ENCODE assay signal across 13 mouse cellular contexts in the genomic region with DNA sequence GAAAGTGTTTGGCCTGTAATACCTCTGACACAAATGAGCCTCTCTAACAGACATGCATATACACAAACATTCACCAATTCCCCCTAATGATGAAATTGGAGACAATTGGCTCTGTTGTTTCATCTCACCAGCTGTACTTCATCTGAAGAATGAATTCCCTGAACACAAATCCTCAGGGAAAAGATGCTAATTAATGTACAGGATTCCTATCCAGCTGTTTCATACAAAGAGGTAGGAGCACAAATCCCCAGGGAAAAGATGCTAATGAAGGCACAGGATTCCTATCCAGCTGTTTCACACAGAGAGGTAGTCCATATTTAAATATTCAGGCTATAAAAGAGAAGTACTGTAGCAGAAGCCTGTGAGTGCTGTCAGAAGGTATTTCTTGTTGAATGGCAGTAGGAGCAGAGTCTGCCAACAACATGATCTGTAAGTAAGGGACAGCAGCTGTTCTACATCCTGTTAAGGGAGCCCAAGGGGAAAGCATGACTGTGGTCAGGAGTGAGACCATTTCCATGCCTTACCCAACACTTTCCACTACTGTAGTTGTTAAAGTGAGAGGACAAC.
A peak's percentile ranks its signal among the peaks of the same experiment; 100 is the strongest.
DNase-seq lines count a peak whose midpoint lies in the region; ATAC-seq and TF ChIP-seq lines count a peak whose summit lies in the region.
"Had no signal": no experiment of that assay in that cellular context is flagged by ENCODE, and none has a peak within 500 bp of the region (broad histone marks: within the 10 kb centered on the region; RNA-seq: fewer than 3 reads in every experiment).

No protein-coding gene starts in this region.

- no peaks in the 10 kb centered on the region for H3K9me3 ChIP-seq in embryonic facial prominence, embryonic 14.5 days (ENCODE audit: control insufficient read depth, low read length)
- H3K9me3 ChIP-seq in heart, embryonic 16.5 days (replicated peaks; ENCODE audit: control insufficient read depth, low read length) = no peaks in the 10 kb centered on the region
- no peaks in the 10 kb centered on the region for H3K9me3 ChIP-seq in midbrain, embryonic 16.5 days (replicated peaks; ENCODE audit: control insufficient read depth, low read length, poor library complexity, severe bottlenecking)
- H3K9me3 ChIP-seq: liver, embryonic 13.5 days had no signal

- H3K4me2 ChIP-seq in embryonic facial prominence, embryonic 14.5 days (ENCODE audit: low read depth, low read length) = no peak overlapping the region
- H3K4me2 ChIP-seq in heart, embryonic 16.5 days (ENCODE audit: low read depth, low read length) = no peak overlapping the region
- H3K4me2 ChIP-seq in midbrain, embryonic 16.5 days (ENCODE audit: low read length) = no peak overlapping the region
- H3K4me2 ChIP-seq: liver, embryonic 13.5 days had no signal

- peak; percentile 6 for DNase-seq in kidney, postnatal 10 days
- no peak for DNase-seq in kidney, adult 2 months
- peak; percentile 82 for DNase-seq in embryonic facial prominence, embryonic 14.5 days (ENCODE audit: low spot score)
- no peak for DNase-seq in left cerebral cortex, adult 18-20 months (ENCODE audit: low spot score in 2 of 2)
- no peak for DNase-seq in gastrocnemius, adult 18-20 months (ENCODE audit: low spot score)
- DNase-seq: adrenal gland, adult 2 months; gastrocnemius, postnatal 14 days; liver, embryonic 13.5 days; right cerebral cortex, postnatal 25 days; thymus, postnatal 14 days had no signal

- TF ChIP-seq POLR2A in kidney, adult 2 months (IDR thresholded peaks at IDR 0.05; ENCODE audit: low read depth, low read length) = no peak

- no peaks in the 10 kb centered on the region for H3K27me3 ChIP-seq in kidney, adult 2 months (replicated peaks; ENCODE audit: control insufficient read depth, insufficient read depth, low read length)
- no peaks in the 10 kb centered on the region for H3K27me3 ChIP-seq in embryonic facial prominence, embryonic 14.5 days (replicated peaks; ENCODE audit: control insufficient read depth, insufficient read depth, low read length)
- no peaks in the 10 kb centered on the region for H3K27me3 ChIP-seq in heart, embryonic 16.5 days (ENCODE audit: control insufficient read depth, insufficient read depth, low read length)
- H3K27me3 ChIP-seq in midbrain, embryonic 16.5 days (ENCODE audit: control insufficient read depth, insufficient read depth, low read depth, low read length) = no peaks in the 10 kb centered on the region
- H3K27me3 ChIP-seq: liver, embryonic 13.5 days had no signal

- ATAC-seq in embryonic facial prominence, embryonic 14.5 days (ENCODE audit: low read depth) = peak; percentile 92
- peak; percentile 55 for ATAC-seq in heart, embryonic 16.5 days (replicated peaks; ENCODE audit: extremely low read depth, insufficient read depth, low FRiP score)
- ATAC-seq in midbrain, embryonic 16.5 days = peak; percentile 67

- H3K4me3 ChIP-seq in kidney, adult 2 months (ENCODE audit: insufficient read depth, low read depth, low read length) = no peak overlapping the region
- H3K4me3 ChIP-seq in embryonic facial prominence, embryonic 14.5 days (ENCODE audit: low read depth, low read length) = no peak overlapping the region
- H3K4me3 ChIP-seq in heart, embryonic 16.5 days (ENCODE audit: low read length) = no peak overlapping the region
- no peak overlapping the region for H3K4me3 ChIP-seq in midbrain, embryonic 16.5 days (ENCODE audit: low read depth, low read length)
- H3K4me3 ChIP-seq: left cerebral cortex, adult 2 months; liver, embryonic 13.5 days had no signal

- no peak for TF ChIP-seq CTCF in kidney, adult 2 months (conservative IDR thresholded peaks at IDR 0.05; ENCODE audit: insufficient read depth, insufficient read length, low read depth, low read length)

- no peaks in the 10 kb centered on the region for H3K4me1 ChIP-seq in kidney, adult 2 months (ENCODE audit: control insufficient read depth, insufficient read depth, low read length)
- H3K4me1 ChIP-seq in embryonic facial prominence, embryonic 14.5 days (ENCODE audit: control insufficient read depth, insufficient read depth, low read length) = no peaks in the 10 kb centered on the region
- H3K4me1 ChIP-seq in heart, embryonic 16.5 days (ENCODE audit: control insufficient read depth, insufficient read depth, low read length) = no peaks in the 10 kb centered on the region
- peaks cover 9% of the 10 kb centered on the region for H3K4me1 ChIP-seq in midbrain, embryonic 16.5 days (ENCODE audit: control insufficient read depth, insufficient read depth, low read length)
- H3K4me1 ChIP-seq: liver, embryonic 13.5 days had no signal

- H3K9ac ChIP-seq in embryonic facial prominence, embryonic 14.5 days (ENCODE audit: low read depth, low read length) = no peak overlapping the region
- no peak overlapping the region for H3K9ac ChIP-seq in heart, embryonic 16.5 days (ENCODE audit: low read length)
- no peak overlapping the region for H3K9ac ChIP-seq in midbrain, embryonic 16.5 days (ENCODE audit: low read depth, low read length)
- H3K9ac ChIP-seq: liver, embryonic 13.5 days had no signal

- H3K36me3 ChIP-seq in kidney, adult 2 months (ENCODE audit: control insufficient read depth, insufficient read depth, low read length) = no peaks in the 10 kb centered on the region
- H3K36me3 ChIP-seq in embryonic facial prominence, embryonic 14.5 days (ENCODE audit: control insufficient read depth, insufficient read depth, low read length) = no peaks in the 10 kb centered on the region
- H3K36me3 ChIP-seq in heart, embryonic 16.5 days (ENCODE audit: control insufficient read depth, insufficient read depth) = no peaks in the 10 kb centered on the region
- no peaks in the 10 kb centered on the region for H3K36me3 ChIP-seq in midbrain, embryonic 16.5 days (ENCODE audit: control insufficient read depth, insufficient read depth, low read length)
- H3K36me3 ChIP-seq: liver, embryonic 13.5 days had no signal

- no peak overlapping the region for H3K27ac ChIP-seq in kidney, adult 2 months (ENCODE audit: insufficient read depth, low read depth, low read length)
- H3K27ac ChIP-seq in embryonic facial prominence, embryonic 14.5 days (replicated peaks; ENCODE audit: low read depth, low read length) = no peak overlapping the region
- no peak overlapping the region for H3K27ac ChIP-seq in heart, embryonic 16.5 days (ENCODE audit: low read length)
- peak overlapping the region; percentile 28 for H3K27ac ChIP-seq in midbrain, embryonic 16.5 days (ENCODE audit: low read length)
- H3K27ac ChIP-seq: left cerebral cortex, adult 2 months; liver, embryonic 13.5 days had no signal

Comparison
In these comparisons a context has a peak if more than half of its experiments do, and no peak if none do; other contexts are left out.
1. DNase-seq: peak in kidney, postnatal 10 days (single experiment) and embryonic facial prominence, embryonic 14.5 days (single experiment); none in kidney, adult 2 months (single experiment), left cerebral cortex, adult 18-20 months (0 of 2) and gastrocnemius, adult 18-20 months (single experiment).
2. Peak in every context shown above with its lines, with median percentiles within 50 percentile points of each other: ATAC-seq.